Mouse (Mus musculus) limb, embryonic 14.5 days (tissue): ENCODE measurements around the gene Gm20388. TPM values are rescaled to one million over a fixed set of nuclear protein-coding genes. Genes with fewer than 3 reads are reported as not detected.

Experiments used
- ATAC-seq: fragments of 200-750 bp; cut with Nextera tagmentation; 2 replicates; pipeline ENCODE4 v1.8.0; 2017; ENCODE audit warnings: low read depth, moderate number of reproducible peaks, moderate TSS enrichment; ENCODE audit not compliant: low FRiP score
- DNase-seq: peaks from one replicate; pipeline ENCODE4 v3.0.0-alpha.2; 2015; ENCODE audit warnings: low spot score
- H3K27ac ChIP-seq: fragments of 300-500 bp; sonication (generic); replicated peaks from 2 replicates; pipeline ENCODE4 v1.5.1; 2014; ENCODE audit warnings: low read depth, mild to moderate bottlenecking, low read length, moderate library complexity, mixed read lengths
- H3K27me3 ChIP-seq: fragments of 300-500 bp; sonication (generic); 2 replicates; pipeline ENCODE4 v1.6.1; 2014; ENCODE audit warnings: low read length, mixed read lengths; ENCODE audit not compliant: control insufficient read depth, insufficient read depth
- H3K36me3 ChIP-seq: fragments of 300-500 bp; sonication (generic); 2 replicates; pipeline ENCODE4 v1.6.1; 2014; ENCODE audit warnings: mild to moderate bottlenecking, low read length, moderate library complexity, mixed read lengths; ENCODE audit not compliant: control insufficient read depth, insufficient read depth
- H3K4me1 ChIP-seq: fragments of 300-500 bp; sonication (generic); 2 replicates; pipeline ENCODE4 v1.6.1; 2014; ENCODE audit warnings: antibody characterized with exemption, low read length, mixed read lengths; ENCODE audit not compliant: control insufficient read depth, insufficient read depth
- H3K4me2 ChIP-seq: fragments of 300-500 bp; sonication (generic); replicated peaks from 2 replicates; pipeline ENCODE4 v1.6.1; 2014; ENCODE audit warnings: low read depth, mild to moderate bottlenecking, low read length, moderate library complexity; ENCODE audit not compliant: severe bottlenecking
- H3K4me3 ChIP-seq: fragments of 300-500 bp; sonication (generic); replicated peaks from 2 replicates; pipeline ENCODE4 v1.5.1; 2014; ENCODE audit warnings: low read length
- H3K9ac ChIP-seq: fragments of 300-500 bp; sonication (generic); 2 replicates; pipeline ENCODE4 v1.6.1; 2014; ENCODE audit warnings: mild to moderate bottlenecking, low read depth, low read length, moderate library complexity; ENCODE audit not compliant: severe bottlenecking
- H3K9me3 ChIP-seq: fragments of 300-500 bp; sonication (generic); 2 replicates; pipeline ENCODE4 v1.6.1; 2016; ENCODE audit warnings: low read length; ENCODE audit not compliant: control insufficient read depth
- POLR2A ChIP-seq: fragments of 200-500 bp; IDR thresholded peaks from 2 replicates; pipeline ENCODE4 v1.8.0; 2012; ENCODE audit warnings: inconsistent platforms, mild to moderate bottlenecking, moderate library complexity, borderline replicate concordance; ENCODE audit not compliant: insufficient read depth, insufficient read length; ENCODE audit errors: extremely low read depth
- WGBS: fragments of 180-500 bp; shearing (Covaris S2); extraction: QIAGEN DNeasy Blood & Tissue Kit; methylation state at CpG from one replicate; pipeline ENCODE4 v1.1.7; 2014; 5-methylcytosine and 5-hydroxymethylcytosine counted together
- polyA plus RNA-seq, 2 experiments: library from polyadenylated mRNA; depleted of rRNA in 1 of 2; stranded (reverse) in 1 of 2; unstranded in 1 of 2; fragments of >200 nt; fragmentation: Nextera tagmentation in 1 of 2; extraction: Ambion mirVana in 1 of 2; gene quantifications; 2 replicates each; pipeline versions ENCODE4 v1.2.1 to v1.2.3; 2012 to 2014

The Gm20388 gene
- polyA plus RNA-seq, 2 experiments: 1.9 to 49.9 TPM

DNA sequence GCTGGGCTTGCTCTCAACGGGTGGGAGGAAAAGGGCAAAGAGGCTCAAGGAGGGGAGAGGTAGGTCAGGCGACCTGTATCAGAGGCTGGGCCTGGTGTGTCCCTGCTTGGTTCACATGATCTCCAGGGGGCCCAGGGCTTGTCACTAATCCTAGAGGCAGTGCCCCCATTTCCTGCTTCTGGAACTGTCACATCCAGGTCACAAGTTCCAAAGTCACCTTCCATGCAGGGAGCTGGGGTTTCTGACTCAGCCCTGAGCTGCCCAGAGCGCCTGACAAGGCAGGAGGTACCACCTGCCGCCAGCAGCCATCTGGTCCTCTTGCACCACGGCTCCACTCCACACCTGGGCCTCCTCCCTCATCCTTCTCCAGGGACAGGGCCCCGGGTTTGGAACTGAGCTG, 473.1 kb downstream of the Gm20388 start:
- Histone ChIP-seq H3K36me3 (no peaks in the 10 kb centered on the region), H3K9me3 (no peaks in the 10 kb centered on the region), H3K4me2 (no peak overlapping the region), H3K9ac (no peak overlapping the region), H3K27ac (no peak overlapping the region), H3K4me3 (no peak overlapping the region), H3K4me1 (peaks cover 33% of the 10 kb centered on the region), H3K27me3 (no peaks in the 10 kb centered on the region)
- DNase-seq (no peak), ATAC-seq (no peak)
- TF ChIP-seq POLR2A: no peak
- WGBS: 37% methylated on average over 6 of the region's 6 CpGs

DNA sequence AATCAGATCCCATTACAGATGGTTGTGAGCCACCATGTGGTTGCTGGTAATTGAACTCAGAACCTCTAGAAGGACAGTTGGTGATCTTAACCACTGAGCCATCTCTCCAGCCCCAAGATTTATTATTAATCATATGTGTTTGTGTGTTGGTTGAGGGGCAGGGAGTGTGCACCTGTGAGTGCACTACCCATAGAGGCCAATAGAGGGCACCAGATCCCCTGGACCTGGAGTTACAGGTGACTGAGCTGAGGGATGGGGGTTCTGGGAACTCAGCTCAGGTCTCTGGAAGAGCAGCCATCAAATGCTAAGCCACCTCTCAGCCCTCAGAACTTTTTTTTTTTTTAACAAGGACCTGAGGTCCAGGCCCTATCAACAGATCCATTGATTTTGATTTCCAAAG, 474.1 kb downstream of the Gm20388 start:
- no peak overlapping the region for H3K4me2 ChIP-seq
- no peak overlapping the region for H3K27ac ChIP-seq
- H3K9ac ChIP-seq: no peak overlapping the region
- peaks cover 29% of the 10 kb centered on the region for H3K4me1 ChIP-seq
- ATAC-seq: no peak
- no peaks in the 10 kb centered on the region for H3K9me3 ChIP-seq
- no peaks in the 10 kb centered on the region for H3K27me3 ChIP-seq
- TF ChIP-seq POLR2A: no peak
- no peaks in the 10 kb centered on the region for H3K36me3 ChIP-seq
- H3K4me3 ChIP-seq: no peak overlapping the region
- DNase-seq: no peak

- Histone ChIP-seq H3K36me3 (no peaks in the 10 kb centered on the region), H3K4me2 (no peak overlapping the region), H3K27ac (no peak overlapping the region), H3K27me3 (no peaks in the 10 kb centered on the region), H3K4me3 (no peak overlapping the region), H3K4me1 (peaks cover 24% of the 10 kb centered on the region), H3K9ac (no peak overlapping the region), H3K9me3 (no peaks in the 10 kb centered on the region)
- DNase-seq: no peak
- WGBS: 92% methylated on average over 6 of the region's 6 CpGs
- no peak for ATAC-seq
- no peak for TF ChIP-seq POLR2A
Measured at GRCm38 (mm10) chr8:120388246-120388645, 477.6 kb downstream of the Gm20388 start.

GRCm38 (mm10) chr8:120390598-120390997, 480.0 kb downstream of the Gm20388 start:
- Histone ChIP-seq H3K9me3 (no peaks in the 10 kb centered on the region), H3K4me3 (no peak overlapping the region), H3K36me3 (no peaks in the 10 kb centered on the region), H3K9ac (no peak overlapping the region), H3K4me2 (no peak overlapping the region), H3K27ac (no peak overlapping the region), H3K27me3 (no peaks in the 10 kb centered on the region), H3K4me1 (peaks cover 17% of the 10 kb centered on the region)
- ATAC-seq: no peak
- no peak for DNase-seq
- WGBS: 91% methylated on average over 7 of the region's 7 CpGs
- TF ChIP-seq POLR2A: no peak

GRCm38 (mm10) chr8:120391856-120392255, 481.2 kb downstream of the Gm20388 start:
- peaks cover 17% of the 10 kb centered on the region for H3K4me1 ChIP-seq
- no peak overlapping the region for H3K27ac ChIP-seq
- WGBS: 10% methylated on average over 21 of the region's 21 CpGs
- H3K4me2 ChIP-seq: 0 out of 2 replicates have a peak overlapping the region, but pooled peaks have one; percentile 6
- no peaks in the 10 kb centered on the region for H3K27me3 ChIP-seq
- no peaks in the 10 kb centered on the region for H3K9me3 ChIP-seq
- ATAC-seq: 0 out of 2 replicates have a peak, but pooled peaks have one; percentile 12
- H3K36me3 ChIP-seq: no peaks in the 10 kb centered on the region
- H3K4me3 ChIP-seq: no peak overlapping the region
- TF ChIP-seq POLR2A: no peak
- 0 out of 2 replicates have a peak overlapping the region, but pooled peaks have one; percentile 7 for H3K9ac ChIP-seq
- no peak for DNase-seq

- ATAC-seq (no peak), DNase-seq (no peak)
- 85% methylated on average over 11 of the region's 11 CpGs for WGBS
- no peak overlapping the region for H3K4me2 ChIP-seq
- H3K4me1 ChIP-seq: peaks cover 27% of the 10 kb centered on the region
- H3K36me3 ChIP-seq: no peaks in the 10 kb centered on the region
- H3K4me3 ChIP-seq: no peak overlapping the region
- H3K9ac ChIP-seq: no peak overlapping the region
- no peaks in the 10 kb centered on the region for H3K9me3 ChIP-seq
- no peaks in the 10 kb centered on the region for H3K27me3 ChIP-seq
- H3K27ac ChIP-seq: no peak overlapping the region
- TF ChIP-seq POLR2A: no peak
Measured at GRCm38 (mm10) chr8:120393085-120393484, 482.4 kb downstream of the Gm20388 start.
